Mouse (Mus musculus) cortical plate, adult 2 months (tissue): ENCODE data around the gene Foxn1. TPM values are rescaled to one million over a fixed set of nuclear protein-coding genes. Genes with fewer than 3 reads are reported as not detected.

ENCODE experiments used
- H3K27ac ChIP-seq: fragments of 200-500 bp; 2 replicates; pipeline ENCODE4 v1.5.1; 2012; ENCODE audit warnings: low read length, control low read depth, inconsistent platforms; ENCODE audit not compliant: insufficient read depth
- H3K4me1 ChIP-seq: fragments of 200-500 bp; 2 replicates; pipeline ENCODE4 v1.6.1; 2011; ENCODE audit warnings: low read length; ENCODE audit not compliant: control insufficient read depth, insufficient read depth
- H3K4me3 ChIP-seq: fragments of 200-500 bp; 2 replicates; pipeline ENCODE4 v1.5.1; 2011; ENCODE audit warnings: mild to moderate bottlenecking, low read length, control low read depth; ENCODE audit not compliant: insufficient read depth
- CTCF ChIP-seq: fragments of 200-500 bp; IDR thresholded peaks from 2 replicates; pipeline ENCODE4 v1.5.1; 2011; ENCODE audit warnings: mild to moderate bottlenecking, control low read depth, low read length; ENCODE audit not compliant: insufficient read depth; ENCODE audit errors: extremely low read depth
- POLR2A ChIP-seq: fragments of 200-500 bp; IDR thresholded peaks from 2 replicates; pipeline ENCODE4 v1.6.1; 2011; ENCODE audit warnings: mild to moderate bottlenecking, low read length, control low read depth; ENCODE audit not compliant: insufficient read depth; ENCODE audit errors: extremely low read depth
- polyA plus RNA-seq: library from polyadenylated mRNA; depleted of rRNA; stranded (reverse); fragments of >200 nt; gene quantifications from 2 replicates; pipeline ENCODE4 v1.2.3, GENCODE M21; 2012

The Foxn1 gene
- polyA plus RNA-seq, 1 experiment = 0.02 TPM

DNA sequence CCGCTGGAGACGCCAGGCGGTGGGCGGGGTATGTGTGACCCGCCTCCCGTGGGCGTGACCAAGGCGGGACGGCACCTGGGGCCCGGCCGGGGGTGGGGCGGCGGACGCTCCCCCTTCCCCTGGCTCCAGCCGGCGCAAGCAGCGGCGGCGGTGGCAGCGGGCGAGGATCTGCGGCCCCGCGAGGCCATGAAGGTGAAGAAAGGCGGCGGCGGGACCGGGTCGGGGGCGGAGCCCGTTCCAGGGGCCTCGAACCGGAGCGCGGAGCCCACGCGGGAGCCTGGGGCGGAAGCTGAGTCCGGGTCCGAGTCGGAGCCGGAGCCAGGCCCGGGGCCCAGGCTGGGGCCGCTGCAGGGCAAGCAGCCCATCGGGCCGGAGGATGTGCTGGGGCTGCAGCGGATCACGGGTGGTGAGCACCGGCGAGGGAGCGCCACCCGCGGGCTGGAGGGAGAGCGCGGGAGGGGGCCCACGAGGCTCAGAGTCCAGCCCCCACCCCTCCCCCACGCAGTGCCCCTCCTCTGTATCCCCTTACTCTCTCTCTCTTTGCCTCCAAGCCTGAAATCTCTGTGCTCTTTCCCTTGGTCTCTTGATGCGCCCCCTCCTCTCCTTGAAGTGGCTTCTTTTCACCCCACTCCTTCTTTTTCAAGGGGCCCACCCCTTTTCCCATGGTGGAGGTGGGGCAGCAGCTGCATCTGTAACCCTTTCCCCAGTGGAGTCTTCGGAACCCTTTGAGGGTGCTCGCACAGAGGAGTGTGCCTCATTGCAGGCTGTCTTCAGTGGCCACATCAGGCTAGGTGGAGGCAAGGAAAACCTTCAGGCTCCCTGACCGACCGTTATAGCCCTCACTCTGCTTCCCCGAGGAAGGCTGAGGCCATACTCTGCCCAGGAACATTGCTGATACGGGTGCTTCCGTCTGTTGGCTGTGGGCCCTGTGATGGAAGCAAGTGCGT, 42.7 kb downstream of the Foxn1 start, which contains the start of gene Unc119:
TSS of gene Unc119 (plus strand) at position 102 of the 947 bp plus-strand sequence.
- TF ChIP-seq CTCF (no peak), POLR2A (no peak)
- H3K27ac ChIP-seq = peak within 1 kb of the TSS; percentile 61; the same call in 1 of the 2 replicates
- 0 out of 2 replicates have a peak, but pooled peaks cover 2% of the 10 kb centered on the region for H3K4me1 ChIP-seq

DNA sequence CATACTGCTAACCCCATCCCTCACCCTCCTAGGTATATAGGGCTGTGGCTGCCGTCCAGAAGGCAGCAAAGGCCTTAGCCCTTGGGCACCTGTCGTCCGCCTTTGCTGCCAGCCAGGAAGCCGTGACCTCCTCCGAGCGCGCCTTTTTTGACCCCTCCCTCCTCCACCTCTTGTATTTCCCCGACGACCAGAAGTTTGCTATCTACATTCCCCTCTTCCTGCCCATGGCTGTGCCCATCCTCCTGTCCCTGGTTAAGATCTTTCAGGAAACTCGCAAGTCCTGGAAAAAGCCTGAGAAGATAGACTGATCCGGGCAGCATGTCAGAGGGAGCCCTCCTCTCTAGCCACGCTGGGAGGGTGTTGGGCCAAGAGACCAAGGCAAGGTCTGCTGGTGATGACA, 44.7 kb downstream of the Foxn1 start:
- Histone ChIP-seq H3K4me1 (0 out of 2 replicates have a peak, but pooled peaks cover 2% of the 10 kb centered on the region), H3K27ac (no peak overlapping the region), H3K4me3 (no peak overlapping the region)
- TF ChIP-seq POLR2A (no peak), CTCF (no peak)

More for the DNA sequence above, 42.7 kb downstream of the Foxn1 start, which contains the start of gene Unc119:
- H3K4me3 ChIP-seq = peak within 1 kb of the TSS; percentile 49

DNA sequence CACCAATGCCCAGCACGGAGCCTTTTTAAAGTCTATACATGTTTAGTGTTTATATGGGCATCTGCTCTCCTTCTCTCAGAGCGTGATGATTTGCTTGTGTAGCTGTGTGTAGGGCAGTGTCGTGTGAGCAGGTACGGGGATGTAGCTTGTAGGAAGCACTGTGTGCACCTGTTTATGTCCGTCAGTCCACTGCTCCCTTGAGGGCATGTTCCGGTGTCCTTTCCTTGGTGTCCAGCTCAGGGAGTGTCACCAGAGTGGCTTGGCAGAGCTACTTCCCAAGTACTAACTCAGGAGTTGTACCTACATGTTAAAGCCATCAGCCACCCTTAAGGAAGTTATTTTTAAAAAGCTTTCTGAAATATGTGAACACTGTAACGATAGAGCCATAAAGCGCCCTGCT, 49.3 kb downstream of the Foxn1 start:
- H3K27ac ChIP-seq = no peak overlapping the region
- TF ChIP-seq POLR2A = no peak
- TF ChIP-seq CTCF = no peak
- H3K4me1 ChIP-seq = no peaks in the 10 kb centered on the region
- no peak overlapping the region for H3K4me3 ChIP-seq

DNA sequence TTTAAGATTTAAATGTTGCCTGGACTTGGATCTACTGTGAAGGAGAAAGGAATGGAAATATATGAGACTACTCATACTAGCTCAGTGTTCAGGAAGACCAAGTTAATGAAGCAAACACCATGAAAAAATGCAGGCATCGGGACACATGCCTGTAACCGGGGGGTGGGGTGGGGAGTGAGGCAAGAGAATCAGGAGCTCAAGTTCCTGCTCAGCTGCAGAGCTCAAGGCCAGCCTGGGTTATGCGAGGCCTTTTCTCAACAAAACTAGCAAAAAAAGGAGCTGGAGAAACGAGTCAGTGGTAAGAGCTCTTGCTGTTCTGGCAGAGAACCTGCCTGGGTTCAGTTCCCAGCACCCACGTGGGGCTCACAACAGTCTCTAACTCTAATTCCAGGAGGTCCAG, 52.4 kb downstream of the Foxn1 start:
- no peak overlapping the region for H3K27ac ChIP-seq
- TF ChIP-seq CTCF = no peak
- TF ChIP-seq POLR2A = no peak
- 0 out of 2 replicates have a peak, but pooled peaks cover 1% of the 10 kb centered on the region for H3K4me1 ChIP-seq
- no peak overlapping the region for H3K4me3 ChIP-seq

DNA sequence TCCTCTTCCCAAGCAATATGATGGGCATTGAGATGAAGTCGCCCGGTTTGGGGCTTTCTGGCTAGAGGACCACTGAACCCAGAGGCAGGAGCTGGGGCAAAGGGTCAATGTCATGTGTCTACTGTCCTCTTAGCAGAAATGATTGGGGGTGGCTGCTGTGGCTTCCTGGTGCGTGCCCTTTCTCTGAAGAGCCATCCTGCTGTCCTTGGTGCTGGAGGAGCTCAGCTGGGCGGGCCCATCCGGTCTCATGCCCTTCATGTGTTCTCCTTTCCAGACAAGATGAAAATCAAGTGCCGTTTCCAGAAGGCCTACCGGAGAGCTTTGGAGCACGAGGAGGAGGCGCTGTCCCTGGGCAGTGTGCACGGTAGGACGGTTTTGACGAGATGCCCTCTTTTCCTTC, 53.7 kb downstream of the Foxn1 start:
- H3K4me3 ChIP-seq = no peak overlapping the region
- 0 out of 2 replicates have a peak, but pooled peaks cover 1% of the 10 kb centered on the region for H3K4me1 ChIP-seq
- no peak overlapping the region for H3K27ac ChIP-seq
- TF ChIP-seq CTCF (no peak), POLR2A (no peak)

DNA sequence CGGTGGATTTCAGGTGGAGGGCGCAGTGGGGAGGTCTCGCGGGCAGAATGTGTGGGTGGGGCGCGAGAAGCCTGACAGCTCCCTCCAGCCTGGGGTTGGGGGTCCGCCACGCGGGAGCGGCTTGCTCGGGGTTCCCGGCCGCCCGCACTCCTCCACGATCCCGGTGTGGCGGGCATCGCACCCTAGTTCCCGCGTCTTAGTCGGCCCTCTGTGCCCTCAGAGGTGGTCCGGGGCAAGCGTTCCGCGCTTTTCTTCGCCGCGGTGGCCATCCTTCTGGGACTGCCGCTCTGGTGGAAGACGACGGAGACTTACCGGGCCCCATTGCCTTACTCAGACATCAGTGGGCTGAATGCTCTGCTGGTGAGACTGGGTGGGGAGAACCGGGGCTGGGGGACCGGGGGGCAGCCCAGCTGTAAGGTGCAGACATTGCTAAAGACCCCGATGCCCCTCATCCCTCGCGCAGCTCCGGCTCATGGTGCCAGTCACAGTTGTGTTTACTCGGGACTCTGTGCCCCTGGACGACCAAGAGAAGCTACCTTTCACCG, 57.8 kb downstream of the Foxn1 start:
- 0 out of 2 replicates have a peak, but pooled peaks cover 1% of the 10 kb centered on the region for H3K4me1 ChIP-seq
- H3K4me3 ChIP-seq = peak overlapping the region; percentile 43
- H3K27ac ChIP-seq = no peak overlapping the region
- TF ChIP-seq CTCF = no peak

DNA sequence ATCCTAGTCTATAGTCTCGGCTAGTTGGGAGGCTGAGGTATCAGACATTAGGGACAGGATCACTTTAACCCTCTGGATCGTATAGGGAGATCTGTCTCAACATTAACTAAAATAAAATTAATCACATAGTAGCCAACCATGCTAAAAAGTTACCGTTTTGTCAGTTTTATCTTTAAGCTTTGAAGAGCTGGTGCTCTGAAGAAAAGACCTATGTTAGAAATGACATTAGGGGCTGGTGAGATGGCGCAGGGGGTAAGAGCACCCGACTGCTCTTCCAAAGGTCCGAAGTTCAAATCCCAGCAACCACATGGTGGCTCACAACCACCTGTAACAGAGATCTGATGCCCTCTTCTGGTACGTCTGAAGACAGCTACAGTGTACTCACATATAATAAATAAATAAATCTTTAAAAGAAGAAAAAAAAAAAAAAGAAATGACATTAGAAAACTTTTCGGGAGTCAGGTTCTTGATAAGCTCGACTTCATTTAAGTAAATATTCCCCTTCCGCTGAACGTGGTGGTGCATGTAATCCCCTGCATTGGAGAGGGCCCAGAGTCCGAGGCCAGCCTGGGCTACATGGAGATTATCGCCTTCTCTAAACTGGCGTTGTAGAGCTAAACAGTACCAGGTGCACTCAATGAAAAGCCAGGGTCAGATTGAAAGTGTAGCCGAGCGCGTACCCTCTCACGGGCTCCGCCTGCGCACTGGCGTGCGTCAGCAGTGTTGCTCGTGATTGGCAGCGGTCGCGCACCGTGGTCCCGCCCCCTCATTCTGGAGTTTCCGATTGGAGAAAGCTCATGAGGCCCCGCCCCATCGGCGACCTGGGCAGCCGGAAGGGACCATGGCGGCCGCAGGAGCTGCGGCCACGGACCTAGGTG, 58.5 kb downstream of the Foxn1 start, which contains the start of gene Pigs:
TSS of gene Pigs (plus strand) at position 782 of the 878 bp plus-strand sequence.
- H3K27ac ChIP-seq = no peak within 1 kb of the TSS
- H3K4me3 ChIP-seq = peak within 1 kb of the TSS; percentile 43
- TF ChIP-seq CTCF (no peak), POLR2A (peak; percentile 68; the same call in 1 of the 2 replicates)
- 0 out of 2 replicates have a peak, but pooled peaks cover 1% of the 10 kb centered on the region for H3K4me1 ChIP-seq

DNA sequence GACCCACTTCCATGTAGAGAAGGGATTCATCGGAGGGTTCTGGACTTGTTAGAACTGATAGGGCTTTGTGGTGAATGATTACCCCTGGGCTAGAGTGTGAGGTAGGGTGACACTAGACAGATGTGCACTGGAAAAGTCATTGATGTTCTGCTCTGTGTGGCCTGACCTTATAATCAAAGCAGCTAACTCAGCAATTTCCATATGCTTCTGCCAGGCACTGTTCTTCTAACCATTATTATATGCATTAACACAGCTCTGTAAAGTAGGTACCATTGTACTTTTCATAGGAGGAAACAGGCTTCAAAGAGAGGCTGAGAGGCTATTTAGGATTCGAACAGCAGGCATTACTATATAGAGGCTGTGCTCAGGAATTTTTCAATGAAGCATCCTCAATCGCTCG, 59.1 kb downstream of the Foxn1 start:
- H3K27ac ChIP-seq = no peak overlapping the region
- no peak for TF ChIP-seq POLR2A
- no peak for TF ChIP-seq CTCF

DNA sequence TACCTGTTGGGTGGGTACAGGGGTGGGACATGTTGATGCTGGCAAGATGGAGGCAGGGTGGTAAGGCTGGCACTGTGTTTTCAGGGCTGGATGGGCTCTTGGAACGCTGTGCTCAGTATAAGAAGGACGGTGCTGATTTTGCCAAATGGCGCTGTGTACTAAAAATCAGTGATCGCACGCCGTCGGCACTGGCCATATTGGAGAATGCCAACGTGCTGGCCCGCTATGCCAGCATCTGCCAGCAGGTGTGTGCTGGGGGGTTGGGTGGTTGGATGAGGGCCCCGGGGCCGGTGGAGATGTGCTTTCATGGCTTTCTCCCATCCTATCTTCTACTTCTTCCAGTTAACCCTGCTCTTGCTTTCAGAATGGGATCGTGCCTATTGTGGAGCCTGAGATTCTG, 61.4 kb downstream of the Foxn1 start:
- TF ChIP-seq POLR2A = no peak
- no peak for TF ChIP-seq CTCF
- Histone ChIP-seq H3K4me1 (0 out of 2 replicates have a peak, but pooled peaks cover 1% of the 10 kb centered on the region), H3K4me3 (peak overlapping the region; percentile 36), H3K27ac (peak overlapping the region; percentile 52; the same call in 1 of the 2 replicates)

More for the DNA sequence above, 59.1 kb downstream of the Foxn1 start:
- Histone ChIP-seq H3K4me3 (no peak overlapping the region), H3K4me1 (0 out of 2 replicates have a peak, but pooled peaks cover 1% of the 10 kb centered on the region)
